Mouse (Mus musculus): Measurements from ENCODE around the gene Srm. TPM values are rescaled to one million over a fixed set of nuclear protein-coding genes. Genes with fewer than 3 reads are reported as not detected.
A peak's percentile ranks its signal among the peaks of the same experiment; 100 is the strongest.

Gene Srm
- polyA plus RNA-seq, 1 experiment from 2014 or later: 194 TPM

GRCm38 (mm10) chr4:148638302-148638701 is 47.0 kb downstream of the Srm start:
- no peak overlapping the region for H3K27ac ChIP-seq (ENCODE audit: low read depth, low read length)
- no peak overlapping the region for H3K9ac ChIP-seq (ENCODE audit: low read length)
- H3K4me3 ChIP-seq (ENCODE audit: low read depth, low read length): no peak overlapping the region
- H3K36me3 ChIP-seq (ENCODE audit: control insufficient read depth, insufficient read depth, low read length): no peaks in the 10 kb centered on the region
- ATAC-seq (ENCODE audit: insufficient read depth, low FRiP score, low TSS enrichment) (no peak), DNase-seq (ENCODE audit: low spot score) (no peak)
- H3K9me3 ChIP-seq (ENCODE audit: control insufficient read depth, low read length): no peaks in the 10 kb centered on the region
- no peaks in the 10 kb centered on the region for H3K4me1 ChIP-seq (ENCODE audit: control insufficient read depth, insufficient read depth, low read length)
- WGBS: 69% methylated on average over 9 of the region's 9 CpGs
- no peaks in the 10 kb centered on the region for H3K27me3 ChIP-seq (ENCODE audit: control insufficient read depth, insufficient read depth, low read length)
- no peak overlapping the region for H3K4me2 ChIP-seq (ENCODE audit: low read depth)

GRCm38 (mm10) chr4:148639455-148639854 is 48.2 kb downstream of the Srm start:
- ATAC-seq (ENCODE audit: insufficient read depth, low FRiP score, low TSS enrichment): no peak
- WGBS: 84% methylated on average over 2 of the region's 2 CpGs

GRCm38 (mm10) chr4:148641121-148641520 is 49.8 kb downstream of the Srm start:
- ATAC-seq (ENCODE audit: insufficient read depth, low FRiP score, low TSS enrichment) (no peak), DNase-seq (ENCODE audit: low spot score) (no peak)
- no peak overlapping the region for H3K9ac ChIP-seq (ENCODE audit: low read length)
- H3K27ac ChIP-seq (ENCODE audit: low read depth, low read length): no peak overlapping the region
- 76% methylated on average over 5 of the region's 5 CpGs for whole genome bisulfite sequencing
- H3K4me1 ChIP-seq (ENCODE audit: control insufficient read depth, insufficient read depth, low read length): no peaks in the 10 kb centered on the region
- H3K4me2 ChIP-seq (ENCODE audit: low read depth): no peak overlapping the region
- H3K27me3 ChIP-seq (ENCODE audit: control insufficient read depth, insufficient read depth, low read length): no peaks in the 10 kb centered on the region
- H3K36me3 ChIP-seq (ENCODE audit: control insufficient read depth, insufficient read depth, low read length): no peaks in the 10 kb centered on the region
- H3K4me3 ChIP-seq (ENCODE audit: low read depth, low read length): no peak overlapping the region
- no peaks in the 10 kb centered on the region for H3K9me3 ChIP-seq (ENCODE audit: control insufficient read depth, low read length)

More at GRCm38 (mm10) chr4:148639455-148639854, 48.2 kb downstream of the Srm start:
- H3K9ac ChIP-seq (ENCODE audit: low read length): no peak overlapping the region
- no peak for DNase-seq (ENCODE audit: low spot score)
- H3K27ac ChIP-seq (ENCODE audit: low read depth, low read length): no peak overlapping the region
- no peaks in the 10 kb centered on the region for H3K27me3 ChIP-seq (ENCODE audit: control insufficient read depth, insufficient read depth, low read length)
- H3K9me3 ChIP-seq (ENCODE audit: control insufficient read depth, low read length): no peaks in the 10 kb centered on the region
- H3K4me1 ChIP-seq (ENCODE audit: control insufficient read depth, insufficient read depth, low read length): no peaks in the 10 kb centered on the region
- H3K36me3 ChIP-seq (ENCODE audit: control insufficient read depth, insufficient read depth, low read length): no peaks in the 10 kb centered on the region
- H3K4me2 ChIP-seq (ENCODE audit: low read depth): no peak overlapping the region
- H3K4me3 ChIP-seq (ENCODE audit: low read depth, low read length): no peak overlapping the region

- no peaks in the 10 kb centered on the region for H3K27me3 ChIP-seq (ENCODE audit: control insufficient read depth, insufficient read depth, low read length)
- H3K4me1 ChIP-seq (ENCODE audit: control insufficient read depth, insufficient read depth, low read length): no peaks in the 10 kb centered on the region
- no peak for ATAC-seq (ENCODE audit: insufficient read depth, low FRiP score, low TSS enrichment)
- no peak for DNase-seq (ENCODE audit: low spot score)
- H3K4me2 ChIP-seq (ENCODE audit: low read depth): no peak within 1 kb of the TSS
- no peaks in the 10 kb centered on the region for H3K36me3 ChIP-seq (ENCODE audit: control insufficient read depth, insufficient read depth, low read length)
- H3K9ac ChIP-seq (ENCODE audit: low read length): no peak within 1 kb of the TSS
- 72% methylated on average over 15 of the region's 15 CpGs for WGBS
- H3K4me3 ChIP-seq (ENCODE audit: low read depth, low read length): no peak within 1 kb of the TSS
- H3K9me3 ChIP-seq (ENCODE audit: control insufficient read depth, low read length): no peaks in the 10 kb centered on the region
- H3K27ac ChIP-seq (ENCODE audit: low read depth, low read length): no peak within 1 kb of the TSS
These were observed 52.2 kb downstream of the Srm start, which contains the start of gene Gm572 for GRCm38 (mm10) chr4:148643291-148644156. Gene Gm572 (plus strand): TSS chr4:148643317.

- H3K36me3 ChIP-seq (ENCODE audit: control insufficient read depth, insufficient read depth, low read length): no peaks in the 10 kb centered on the region
- H3K4me1 ChIP-seq (ENCODE audit: control insufficient read depth, insufficient read depth, low read length): no peaks in the 10 kb centered on the region
- WGBS: 9% methylated on average over 9 of the region's 9 CpGs
- H3K9ac ChIP-seq (ENCODE audit: low read length): no peak overlapping the region
- H3K9me3 ChIP-seq (ENCODE audit: control insufficient read depth, low read length): no peaks in the 10 kb centered on the region
- H3K4me2 ChIP-seq (ENCODE audit: low read depth): no peak overlapping the region
- ATAC-seq (ENCODE audit: insufficient read depth, low FRiP score, low TSS enrichment) (no peak), DNase-seq (ENCODE audit: low spot score) (peak; percentile 75)
- H3K4me3 ChIP-seq (ENCODE audit: low read depth, low read length): no peak overlapping the region
- H3K27me3 ChIP-seq (ENCODE audit: control insufficient read depth, insufficient read depth, low read length): no peaks in the 10 kb centered on the region
- no peak overlapping the region for H3K27ac ChIP-seq (ENCODE audit: low read depth, low read length)
These were observed 52.8 kb downstream of the Srm start for GRCm38 (mm10) chr4:148644157-148644511.

Other genes with a start within 250 kb of the Srm start
- gene Ubiad1, start 146.7 kb upstream of the Srm start, polyA plus RNA-seq (2014; fragmentation: Nextera tagmentation; extraction: Ambion mirVana): 17.6 and 19.0 TPM in 2 replicates
- gene Mtor, start 142.9 kb upstream of the Srm start, polyA plus RNA-seq (2014; fragmentation: Nextera tagmentation; extraction: Ambion mirVana): 34.1 and 36.1 TPM in 2 replicates
- 0.31 and 0.32 TPM in 2 replicates for gene Angptl7, start 91.0 kb upstream of the Srm start, polyA plus RNA-seq (2014; fragmentation: Nextera tagmentation; extraction: Ambion mirVana)
- 102 and 108 TPM in 2 replicates for gene Exosc10, start 33.1 kb upstream of the Srm start, polyA plus RNA-seq (2014; fragmentation: Nextera tagmentation; extraction: Ambion mirVana)
- 0.17 and 0.35 TPM in 2 replicates for gene Masp2, start 11.1 kb downstream of the Srm start, polyA plus RNA-seq (2014; fragmentation: Nextera tagmentation; extraction: Ambion mirVana)
- 179 and 211 TPM in 2 replicates for gene Tardbp, start 35.5 kb downstream of the Srm start, polyA plus RNA-seq (2014; fragmentation: Nextera tagmentation; extraction: Ambion mirVana)
- gene Gm572, start 51.8 kb downstream of the Srm start, polyA plus RNA-seq (2014; fragmentation: Nextera tagmentation; extraction: Ambion mirVana): not detected in 2 replicates
- 4.9 and 7.3 TPM in 2 replicates for gene Casz1, start 212.9 kb downstream of the Srm start, polyA plus RNA-seq (2014; fragmentation: Nextera tagmentation; extraction: Ambion mirVana)